Mouse (Mus musculus): ENCODE results near the gene Bicral.

DNA sequence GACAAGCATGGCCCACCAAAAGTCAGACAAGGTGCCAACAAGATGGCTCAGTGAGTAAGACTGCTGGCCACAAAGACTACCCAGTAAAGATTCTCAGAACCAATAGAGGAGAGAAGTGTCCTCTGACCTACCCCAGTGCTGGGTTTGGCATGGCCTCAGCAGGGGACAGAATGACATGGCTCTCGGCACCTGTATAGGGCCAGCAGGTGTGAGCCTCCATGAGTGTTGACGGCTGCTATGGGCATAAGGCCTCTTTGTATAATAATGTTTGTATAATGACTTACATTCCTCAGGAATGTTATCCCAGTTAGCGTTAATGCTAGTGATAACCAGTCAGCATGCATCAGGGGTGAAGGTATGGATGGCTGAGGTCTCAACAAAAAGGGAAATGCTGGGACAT lies 82.2 kb downstream of the Bicral start:
- TF ChIP-seq POLR2AphosphoS2 (IDR thresholded peaks at IDR 0.05; ENCODE audit: low read depth, low read length) (no peak; the same call in 1 of the 2 replicates), CTCF (conservative IDR thresholded peaks at IDR 0.05 in 1 of 2, IDR thresholded peaks at IDR 0.05 in 1 of 2; ENCODE audit: low read depth in 2 of 2, low read length in 2 of 2) (no peak), ETS1 (conservative IDR thresholded peaks at IDR 0.05; ENCODE audit: low read depth, low read length) (no peak), CHD2 (IDR thresholded peaks at IDR 0.05; ENCODE audit: low read length) (no peak)
